Mouse (Mus musculus): ENCODE measurements at regions not wholly inside any gene's neighbourhood (a gene's known extent, or its start where the extent isn't known, plus 50 kb on each side); places are given as distances from the start of the nearest gene placed in this dataset.

GRCm38 (mm10) chr3:144327235-144327760 lies 122.3 kb upstream of the Lmo4 start:
- DNase-seq (ENCODE audit: inconsistent age in 2 of 2, low spot score in 1 of 2): no peak

GRCm38 (mm10) chr3:144324974-144325373 lies 120.0 kb upstream of the Lmo4 start:
- no peak for DNase-seq (ENCODE audit: inconsistent age in 2 of 2, low spot score in 1 of 2)

GRCm38 (mm10) chr3:144323524-144323923 lies 118.5 kb upstream of the Lmo4 start:
- DNase-seq (ENCODE audit: inconsistent age in 2 of 2, low spot score in 1 of 2): no peak

- DNase-seq (ENCODE audit: inconsistent age in 2 of 2, low spot score in 1 of 2): no peak
These were observed 114.6 kb upstream of the Lmo4 start for GRCm38 (mm10) chr3:144319468-144320205.

GRCm38 (mm10) chr3:144318761-144319467 lies 113.9 kb upstream of the Lmo4 start:
- no peak for DNase-seq (ENCODE audit: inconsistent age in 2 of 2, low spot score in 1 of 2)

GRCm38 (mm10) chr3:144310748-144311147 lies 105.7 kb upstream of the Lmo4 start:
- no peak for DNase-seq (ENCODE audit: inconsistent age in 2 of 2, low spot score in 1 of 2)

GRCm38 (mm10) chr3:144308616-144309015 lies 103.6 kb upstream of the Lmo4 start:
- no peak for DNase-seq (ENCODE audit: inconsistent age in 2 of 2, low spot score in 1 of 2)

GRCm38 (mm10) chr3:144307557-144307956 lies 102.5 kb upstream of the Lmo4 start:
- no peak for DNase-seq (ENCODE audit: inconsistent age in 2 of 2, low spot score in 1 of 2)

- DNase-seq (ENCODE audit: inconsistent age in 2 of 2, low spot score in 1 of 2): no peak
These were observed 100.4 kb upstream of the Lmo4 start for GRCm38 (mm10) chr3:144305456-144305855.

- no peak for DNase-seq (ENCODE audit: inconsistent age in 2 of 2, low spot score in 1 of 2)
These were observed 99.9 kb upstream of the Lmo4 start for GRCm38 (mm10) chr3:144304924-144305323.

GRCm38 (mm10) chr3:144302626-144303025 lies 97.6 kb upstream of the Lmo4 start:
- no peak for DNase-seq (ENCODE audit: inconsistent age in 2 of 2, low spot score in 1 of 2)

- no peak for DNase-seq (ENCODE audit: inconsistent age in 2 of 2, low spot score in 1 of 2)
These were observed 96.0 kb upstream of the Lmo4 start for GRCm38 (mm10) chr3:144301068-144301467.

- DNase-seq (ENCODE audit: inconsistent age in 2 of 2, low spot score in 1 of 2): no peak
These were observed 94.2 kb upstream of the Lmo4 start for GRCm38 (mm10) chr3:144299239-144299638.

- no peak for DNase-seq (ENCODE audit: inconsistent age in 2 of 2, low spot score in 1 of 2)
These were observed 84.5 kb upstream of the Lmo4 start for GRCm38 (mm10) chr3:144289489-144289888.

- DNase-seq (ENCODE audit: inconsistent age in 2 of 2, low spot score in 1 of 2): no peak
These were observed 81.1 kb upstream of the Lmo4 start for GRCm38 (mm10) chr3:144286100-144286499.

GRCm38 (mm10) chr3:144284326-144284725 lies 79.3 kb upstream of the Lmo4 start:
- DNase-seq (ENCODE audit: inconsistent age in 2 of 2, low spot score in 1 of 2): no peak

- no peak for DNase-seq (ENCODE audit: inconsistent age in 2 of 2, low spot score in 1 of 2)
These were observed 68.1 kb upstream of the Lmo4 start for GRCm38 (mm10) chr3:144273115-144273514.

GRCm38 (mm10) chr3:144270206-144270605 lies 65.2 kb upstream of the Lmo4 start:
- no peak for DNase-seq (ENCODE audit: inconsistent age in 2 of 2, low spot score in 1 of 2)

- DNase-seq (ENCODE audit: inconsistent age in 2 of 2, low spot score in 1 of 2): peak in 1 of 2 experiments; percentile 78
These were observed 59.5 kb upstream of the Lmo4 start for GRCm38 (mm10) chr3:144264554-144264953.

GRCm38 (mm10) chr3:144260886-144261285 lies 55.9 kb upstream of the Lmo4 start:
- no peak for DNase-seq (ENCODE audit: inconsistent age in 2 of 2, low spot score in 1 of 2)

- peak in 1 of 2 experiments; percentile 35 for DNase-seq (ENCODE audit: inconsistent age in 2 of 2, low spot score in 1 of 2)
These were observed 52.9 kb upstream of the Lmo4 start for GRCm38 (mm10) chr3:144257714-144258517.
